Mouse (Mus musculus): Measurements from ENCODE around the gene Sdk2.

Sdk2 gene

GRCm38 (mm10) chr11:113927231-113927630 is 139.6 kb downstream of the Sdk2 start:
- no peak for DNase-seq

DNA sequence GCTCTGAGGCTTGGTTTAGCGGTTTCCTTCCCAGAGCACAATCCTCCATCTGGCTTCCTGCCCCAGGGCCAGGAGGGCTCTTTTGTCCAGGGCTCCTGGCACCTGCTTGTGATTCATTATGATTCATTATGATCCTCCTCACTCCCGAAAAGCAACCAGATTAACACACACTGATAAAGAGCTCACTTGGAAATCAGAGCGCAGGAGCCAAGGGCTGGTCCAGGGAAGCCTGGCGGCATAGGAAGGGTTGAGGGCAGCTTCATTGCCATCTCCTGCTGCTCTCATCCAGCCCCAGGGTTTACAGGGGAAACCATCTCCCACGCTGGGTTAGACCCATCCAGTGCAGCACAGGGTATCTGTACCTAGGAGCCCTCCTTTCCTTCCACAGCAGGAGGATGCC is 143.7 kb downstream of the Sdk2 start:
- no peak for DNase-seq

- DNase-seq: no peak
These were observed 163.6 kb downstream of the Sdk2 start for GRCm38 (mm10) chr11:113903131-113903860.

DNA sequence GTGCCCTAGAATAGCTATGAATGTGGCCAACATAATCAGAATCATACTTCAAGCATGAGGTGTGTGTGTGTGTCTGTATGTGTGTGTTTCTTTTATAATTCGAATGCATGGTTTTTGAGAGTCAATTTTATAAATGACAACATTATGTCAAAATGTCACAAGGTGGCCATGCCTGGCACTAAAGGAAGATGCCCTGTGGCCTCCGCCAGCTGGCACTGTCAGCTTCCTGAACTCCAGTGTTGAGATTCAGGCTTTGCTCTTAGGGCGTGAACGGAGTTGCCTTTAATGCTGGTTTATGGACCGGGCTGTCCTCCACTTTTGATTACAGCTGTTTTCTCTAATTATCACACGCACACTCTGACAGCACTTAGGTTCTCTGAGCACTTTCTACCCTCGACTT is 164.9 kb downstream of the Sdk2 start:
- DNase-seq: no peak

GRCm38 (mm10) chr11:113898671-113899070 is 168.2 kb downstream of the Sdk2 start:
- no peak for DNase-seq

GRCm38 (mm10) chr11:113896006-113896405 is 170.8 kb downstream of the Sdk2 start:
- DNase-seq: no peak

GRCm38 (mm10) chr11:113892924-113893323 is 173.9 kb downstream of the Sdk2 start:
- DNase-seq: no peak

GRCm38 (mm10) chr11:113892067-113892466 is 174.8 kb downstream of the Sdk2 start:
- no peak for DNase-seq

GRCm38 (mm10) chr11:113888156-113888750 is 178.6 kb downstream of the Sdk2 start:
- no peak for DNase-seq

- DNase-seq: no peak
These were observed 180.5 kb downstream of the Sdk2 start for GRCm38 (mm10) chr11:113886299-113886698.

- DNase-seq: no peak
These were observed 181.9 kb downstream of the Sdk2 start for GRCm38 (mm10) chr11:113884962-113885361.

GRCm38 (mm10) chr11:113883031-113883430 is 183.8 kb downstream of the Sdk2 start:
- no peak for DNase-seq

GRCm38 (mm10) chr11:113881864-113882263 is 185.0 kb downstream of the Sdk2 start:
- no peak for DNase-seq

DNA sequence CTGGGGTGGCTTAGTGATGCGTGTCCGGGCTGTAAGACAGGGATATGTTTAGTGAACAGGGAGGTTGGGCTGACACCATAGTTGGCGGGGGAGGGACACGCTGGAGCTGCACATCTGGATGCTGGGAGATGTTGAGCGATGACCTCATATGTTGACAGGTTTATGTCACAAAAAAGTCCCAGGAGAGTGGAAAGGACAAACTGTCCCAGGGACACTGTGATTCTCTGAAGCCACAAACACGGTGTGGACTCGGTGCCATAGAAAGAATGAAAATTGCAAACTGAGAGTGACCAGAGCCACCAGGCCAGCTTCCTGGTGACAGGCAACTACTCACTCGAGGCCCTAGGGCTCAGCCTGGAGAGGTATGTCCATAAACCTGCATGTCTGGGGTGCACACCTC is 199.8 kb downstream of the Sdk2 start:
- no peak for DNase-seq

GRCm38 (mm10) chr11:113865627-113866026 is 201.2 kb downstream of the Sdk2 start:
- peak; percentile 79 for DNase-seq

GRCm38 (mm10) chr11:113863408-113863807 is 203.4 kb downstream of the Sdk2 start:
- DNase-seq: peak; percentile 53

- no peak for DNase-seq
These were observed 211.2 kb downstream of the Sdk2 start for GRCm38 (mm10) chr11:113855661-113856060.

DNA sequence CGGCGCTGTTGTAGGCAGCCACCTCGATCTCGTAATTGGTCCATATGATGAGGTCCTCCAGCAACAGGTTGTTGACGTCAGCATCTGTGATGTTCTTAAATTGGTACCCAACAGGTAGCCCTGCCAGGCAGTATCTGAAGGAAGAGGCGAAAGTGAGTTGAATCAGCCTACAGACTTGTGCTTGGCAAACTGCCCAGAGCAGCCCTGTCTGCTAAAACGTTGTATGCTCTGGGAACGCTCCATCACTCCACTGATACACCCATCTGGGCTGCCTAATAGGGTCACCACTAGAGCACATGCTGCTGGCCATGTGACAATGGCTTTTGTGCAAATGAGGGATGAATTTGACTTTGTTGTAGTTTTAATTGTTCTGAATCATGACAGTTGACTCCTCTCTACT is 215.1 kb downstream of the Sdk2 start:
- DNase-seq: no peak

DNA sequence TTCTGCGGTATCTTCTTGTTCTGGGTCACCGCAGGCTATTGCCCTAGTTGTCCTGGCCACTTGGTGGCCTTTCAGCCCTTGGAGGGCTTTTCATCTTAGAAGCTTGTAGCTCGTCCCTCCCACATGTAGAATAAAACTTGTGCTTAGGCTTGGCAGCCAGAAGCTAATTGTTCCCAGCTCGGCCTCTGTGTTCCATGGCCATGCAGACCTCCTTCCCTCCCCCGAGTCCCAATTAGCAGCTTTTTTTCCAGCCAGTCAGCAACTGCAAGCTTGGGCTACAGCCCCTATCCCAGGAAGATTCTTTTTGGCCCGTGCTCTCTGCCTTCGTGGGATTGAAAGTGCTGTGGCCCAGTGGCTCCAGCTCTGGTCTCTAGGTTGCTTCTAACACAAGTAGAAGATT is 217.5 kb downstream of the Sdk2 start:
- DNase-seq: no peak

DNA sequence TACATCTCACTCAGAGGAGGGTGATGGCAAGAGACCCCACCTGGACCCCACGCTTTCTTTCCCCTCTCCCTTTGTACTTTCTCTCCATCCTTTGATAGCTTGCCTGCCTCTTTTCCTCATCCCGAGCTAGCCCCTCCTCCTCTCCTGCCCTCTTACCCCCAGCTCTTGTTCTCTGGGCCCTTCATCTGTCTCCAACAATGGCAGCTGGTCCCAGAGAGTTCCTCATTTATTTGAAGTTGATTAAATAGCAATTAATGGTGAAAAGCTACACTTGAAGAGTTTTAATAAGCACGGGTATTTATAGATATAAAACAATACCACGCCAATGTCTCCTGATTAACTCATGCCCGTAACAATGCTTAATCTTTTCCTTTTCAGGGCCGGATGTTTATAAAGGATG is 222.9 kb downstream of the Sdk2 start:
- DNase-seq: no peak

GRCm38 (mm10) chr11:113842879-113843278 is 224.0 kb downstream of the Sdk2 start:
- DNase-seq: no peak

DNA sequence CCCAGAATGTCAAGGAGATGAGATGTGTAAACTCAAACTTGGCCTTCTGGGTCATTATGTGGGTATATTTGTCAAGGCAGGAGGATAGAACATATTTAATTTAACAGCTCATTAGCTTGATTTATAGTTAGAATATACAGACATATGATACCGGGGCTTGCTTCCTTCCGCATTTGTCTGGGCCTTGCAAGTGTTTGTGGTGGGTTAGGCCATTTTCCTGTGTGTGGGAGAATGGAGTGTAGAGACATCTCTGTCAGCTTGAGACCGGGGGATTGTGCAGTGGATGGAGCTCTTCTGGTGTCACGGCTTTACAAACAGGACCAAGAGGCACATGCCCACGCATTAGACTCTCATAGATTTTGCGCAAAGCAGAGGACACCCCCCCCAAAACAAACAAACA is 235.2 kb downstream of the Sdk2 start:
- DNase-seq: no peak

- no peak for DNase-seq
These were observed 238.7 kb downstream of the Sdk2 start for GRCm38 (mm10) chr11:113828081-113828554.

DNA sequence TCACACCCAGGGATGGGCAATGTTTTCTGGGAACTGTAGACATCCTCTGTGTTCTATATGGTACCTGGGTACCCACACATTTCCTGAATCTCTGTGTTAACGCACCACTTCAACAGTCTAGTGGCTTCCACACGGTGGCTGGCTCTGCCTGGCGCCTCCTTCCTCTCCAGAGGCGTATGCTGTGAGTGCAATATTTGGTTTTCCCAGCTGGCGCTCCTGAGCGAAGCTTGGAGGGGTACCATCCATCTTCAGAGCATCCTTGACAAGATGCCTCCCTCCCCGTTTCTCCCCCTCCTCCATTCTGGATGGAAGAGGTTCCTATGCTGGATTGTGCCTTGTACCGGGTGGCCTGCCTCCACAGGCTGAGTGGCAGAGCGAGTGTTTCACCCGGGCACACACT is 246.8 kb downstream of the Sdk2 start:
- no peak for DNase-seq

DNA sequence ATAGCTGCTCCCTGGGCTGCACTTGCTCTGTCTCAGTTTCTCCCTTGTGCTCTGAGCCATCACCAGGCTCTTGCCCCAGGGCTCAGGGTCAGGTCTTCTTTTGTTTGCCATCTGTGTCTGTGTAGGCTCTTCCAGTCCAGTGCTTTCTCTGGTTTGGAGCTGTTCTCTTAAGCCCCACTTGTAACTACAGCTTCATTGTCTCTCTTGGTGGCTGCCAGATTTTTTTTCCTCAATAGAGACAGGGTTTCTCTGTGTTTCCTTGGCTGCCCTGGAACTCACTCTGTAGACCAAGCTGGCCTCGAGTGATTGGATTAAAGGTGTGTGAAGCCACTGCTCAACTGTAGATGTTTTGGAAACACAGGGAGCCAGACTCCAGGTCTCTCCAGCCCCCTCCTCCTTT is 247.8 kb downstream of the Sdk2 start:
- DNase-seq: no peak

Measured in thymus, postnatal 14 days (tissue).